ENCODE assay signal across 7 mouse cellular contexts in the genomic region with DNA sequence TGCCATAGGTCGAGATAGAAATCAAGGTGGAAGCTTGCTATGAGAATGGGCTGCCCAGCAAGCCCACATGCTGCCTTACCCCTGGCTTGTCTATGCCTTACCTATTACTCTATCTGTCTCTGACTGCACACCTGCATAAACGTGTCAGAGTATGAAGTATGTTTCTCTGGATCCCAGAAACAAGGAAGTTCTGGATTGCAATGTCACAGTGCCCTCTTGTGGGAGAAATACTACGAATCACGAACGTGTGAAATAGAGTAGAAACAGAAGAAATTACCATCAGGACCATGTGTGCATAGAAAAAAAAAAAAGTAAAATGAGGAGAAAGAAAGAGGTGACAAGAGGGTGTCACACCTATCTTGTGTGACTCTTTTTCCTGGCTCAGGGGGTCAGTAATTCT.
A peak's percentile ranks its signal among the peaks of the same experiment; 100 is the strongest.
DNase-seq lines count a peak whose midpoint lies in the region; ATAC-seq and TF ChIP-seq lines count a peak whose summit lies in the region.

No protein-coding gene starts in this region.

- no peak overlapping the region for H3K4me2 ChIP-seq in kidney, embryonic 15.5 days
- H3K4me2 ChIP-seq in embryonic facial prominence, embryonic 11.5 days (ENCODE audit: low read depth, low read length) = no peak overlapping the region

- no peaks in the 10 kb centered on the region; the same call in 1 of the 2 replicates for H3K9me3 ChIP-seq in kidney, embryonic 15.5 days (replicated peaks)
- H3K9me3 ChIP-seq in ES-E14 (ENCODE audit: control insufficient read depth, insufficient read depth, low read depth, low read length) = no peaks in the 10 kb centered on the region
- no peaks in the 10 kb centered on the region for H3K9me3 ChIP-seq in embryonic facial prominence, embryonic 11.5 days (replicated peaks; ENCODE audit: control insufficient read depth, low read length)

- in situ Hi-C loops in ES-E14 (cut with MboI; ENCODE audit: low sequenced_read_pairs in 2 of 2, unreplicated experiment in 2 of 2) = no loop called here

- no peak overlapping the region for H3K27ac ChIP-seq in kidney, embryonic 15.5 days
- H3K27ac ChIP-seq in ES-E14 (ENCODE audit: insufficient read depth, low read depth, low read length, poor library complexity, severe bottlenecking) = no peak overlapping the region
- no peak overlapping the region for H3K27ac ChIP-seq in embryonic facial prominence, embryonic 11.5 days (replicated peaks; ENCODE audit: low read depth, low read length)

- H3K4me1 ChIP-seq in kidney, embryonic 15.5 days = no peaks in the 10 kb centered on the region
- H3K4me1 ChIP-seq in ES-E14 (ENCODE audit: control insufficient read depth in 2 of 2, insufficient read depth in 2 of 2, low read length in 2 of 2, poor library complexity in 1 of 2) = no peaks in the 10 kb centered on the region
- H3K4me1 ChIP-seq in embryonic facial prominence, embryonic 11.5 days (ENCODE audit: control insufficient read depth, insufficient read depth, low read length) = no peaks in the 10 kb centered on the region

- peak; percentile 30 for DNase-seq in kidney, postnatal 10 days
- DNase-seq in B cell, adult 2 months = peak; percentile 30 to 43
- DNase-seq in ES-E14 (ENCODE audit: low read depth, low spot score) = peak; percentile 33
- peak; percentile 71 for DNase-seq in embryonic facial prominence, embryonic 11.5 days (ENCODE audit: low spot score)
- DNase-seq in adrenal gland, postnatal 14 days = no peak

- no peak overlapping the region for H3K9ac ChIP-seq in kidney, embryonic 15.5 days
- no peak overlapping the region for H3K9ac ChIP-seq in ES-E14 (ENCODE audit: insufficient read depth, low read depth, low read length, poor library complexity, severe bottlenecking)
- no peak overlapping the region for H3K9ac ChIP-seq in embryonic facial prominence, embryonic 11.5 days (replicated peaks; ENCODE audit: low read length)

- H3K27me3 ChIP-seq in kidney, embryonic 15.5 days = no peaks in the 10 kb centered on the region
- no peaks in the 10 kb centered on the region for H3K27me3 ChIP-seq in embryonic facial prominence, embryonic 11.5 days (ENCODE audit: control insufficient read depth, insufficient read depth, low read length)

- no peak for ATAC-seq in kidney, embryonic 15.5 days (replicated peaks; ENCODE audit: low FRiP score)
- ATAC-seq in embryonic facial prominence, embryonic 11.5 days (replicated peaks; ENCODE audit: insufficient number of reproducible peaks, low FRiP score, low TSS enrichment, low read depth) = no peak
- ATAC-seq in monocyte, adult 5-6 weeks (replicated peaks; ENCODE audit: insufficient number of reproducible peaks, low FRiP score, low TSS enrichment, poor library complexity, severe bottlenecking) = peak; percentile 63; the same call in 1 of the 2 replicates

- H3K36me3 ChIP-seq in kidney, embryonic 15.5 days = no peaks in the 10 kb centered on the region
- no peaks in the 10 kb centered on the region for H3K36me3 ChIP-seq in ES-E14 (ENCODE audit: control insufficient read depth, insufficient read depth, low read length, poor library complexity, severe bottlenecking)
- no peaks in the 10 kb centered on the region for H3K36me3 ChIP-seq in embryonic facial prominence, embryonic 11.5 days (replicated peaks; ENCODE audit: control insufficient read depth, insufficient read depth, low read depth, low read length)

- no peak overlapping the region for H3K4me3 ChIP-seq in kidney, embryonic 15.5 days (replicated peaks)
- H3K4me3 ChIP-seq in ES-E14 (ENCODE audit: insufficient read depth in 1 of 2, low read depth in 1 of 2, low read length in 2 of 2, poor library complexity in 1 of 2, severe bottlenecking in 1 of 2) = no peak overlapping the region
- no peak overlapping the region for H3K4me3 ChIP-seq in embryonic facial prominence, embryonic 11.5 days (ENCODE audit: low read depth, low read length)

- WGBS in kidney, embryonic 15.5 days = 22% methylated on average over 5 of the region's 5 CpGs
- WGBS in embryonic facial prominence, embryonic 11.5 days = 28% methylated on average over 5 of the region's 5 CpGs

TF ChIP-seq in ES-E14, 5 proteins besides CTCF, POLR2A, EP300 and RAD21:
- TF ChIP-seq HCFC1 (IDR thresholded peaks at IDR 0.05; ENCODE audit: borderline replicate concordance, insufficient read depth, low read length) (no peak), ZNF384 (IDR thresholded peaks at IDR 0.05; ENCODE audit: low read depth, low read length) (peak; percentile 58; the same call in 1 of the 2 replicates), ZC3H11A (IDR thresholded peaks at IDR 0.05; ENCODE audit: borderline replicate concordance, low read depth, low read length) (peak; percentile 71)
